Mouse (Mus musculus) C2C12 (cell line): Measurements from ENCODE around the gene Stap2. TPM values are rescaled to one million over a fixed set of nuclear protein-coding genes. Genes with fewer than 3 reads are reported as not detected.

Experiments used
- H3K27me3 ChIP-seq: one replicate; pipeline ENCODE4 v1.6.1; 2011; ENCODE audit not compliant: control insufficient read depth, insufficient read depth, insufficient read length
- H3K36me3 ChIP-seq: one replicate; pipeline ENCODE4 v1.6.1; 2011; ENCODE audit not compliant: control insufficient read depth, insufficient read depth
- H3K4me3 ChIP-seq: one replicate; pipeline ENCODE4 v1.5.1; 2011; ENCODE audit warnings: mild to moderate bottlenecking, control low read depth; ENCODE audit not compliant: poor library complexity, insufficient read depth, severe bottlenecking
- H3K79me2 ChIP-seq: one replicate; pipeline ENCODE4 v1.6.1; 2011; ENCODE audit not compliant: control insufficient read depth, insufficient read depth
- H3K79me3 ChIP-seq: one replicate; pipeline ENCODE4 v1.6.1; 2011; ENCODE audit warnings: low read depth, control low read depth
- H3ac ChIP-seq: one replicate; pipeline ENCODE3; 2011; ENCODE audit warnings: low read depth; ENCODE audit not compliant: control insufficient read depth, insufficient read length
- CEBPB ChIP-seq: IDR thresholded peaks from one replicate; pipeline ENCODE4 v1.6.1; 2011; ENCODE audit warnings: low read depth, mild to moderate bottlenecking, control low read depth, moderate library complexity
- CTCF ChIP-seq: IDR thresholded peaks from one replicate; pipeline ENCODE4 v1.5.1; 2011; ENCODE audit not compliant: control insufficient read depth, insufficient read depth, insufficient read length
- FOSL1 ChIP-seq: IDR thresholded peaks from one replicate; pipeline ENCODE4 v1.8.0; 2011; ENCODE audit warnings: mild to moderate bottlenecking, low read length; ENCODE audit not compliant: poor library complexity, insufficient read depth, severe bottlenecking
- MAX ChIP-seq: IDR thresholded peaks from one replicate; pipeline ENCODE4 v1.6.1; 2011; ENCODE audit warnings: mild to moderate bottlenecking, control low read depth
- MYOD1 ChIP-seq: IDR thresholded peaks from one replicate; pipeline ENCODE4 v1.6.1; 2011; ENCODE audit warnings: low read depth; ENCODE audit not compliant: control insufficient read depth, insufficient read length
- MYOG ChIP-seq: IDR thresholded peaks from one replicate; pipeline ENCODE4 v1.6.1; 2011; ENCODE audit not compliant: control insufficient read depth, insufficient read length; ENCODE audit errors: extremely low read depth
- USF1 ChIP-seq: IDR thresholded peaks from one replicate; pipeline ENCODE4 v1.6.1; 2011; ENCODE audit warnings: low read depth, mild to moderate bottlenecking, control low read depth, moderate library complexity
- polyA plus RNA-seq: library from polyadenylated mRNA; unstranded; fragments of >200 nt; fragmentation: generic; extraction: Trizol; gene quantifications from one replicate; pipeline ENCODE4 v1.2.1, GENCODE M21; 2012; ENCODE audit warnings: missing spikeins

Gene Stap2
- polyA plus RNA-seq, 1 experiment: 0.48 TPM

GRCm38 (mm10) chr17:55958584-55958886 lies 46.8 kb downstream of the Stap2 start:
- Histone ChIP-seq H3K79me3 (peaks cover 11% of the 10 kb centered on the region), H3K79me2 (peaks cover 12% of the 10 kb centered on the region), H3K27me3 (peaks cover 13% of the 10 kb centered on the region), H3ac (peak overlapping the region; percentile 62), H3K36me3 (peaks cover 15% of the 10 kb centered on the region), H3K4me3 (peak overlapping the region; percentile 40)
- TF ChIP-seq MYOD1: no peak
- no peak for TF ChIP-seq FOSL1
- no peak for TF ChIP-seq CEBPB
- no peak for TF ChIP-seq USF1
- TF ChIP-seq CTCF: no peak
- no peak for TF ChIP-seq MYOG
- no peak for TF ChIP-seq MAX

GRCm38 (mm10) chr17:55957726-55958583 lies 47.4 kb downstream of the Stap2 start:
- Histone ChIP-seq H3K27me3 (peaks cover 13% of the 10 kb centered on the region), H3ac (peak overlapping the region; percentile 62), H3K36me3 (peaks cover 15% of the 10 kb centered on the region), H3K79me3 (peaks cover 11% of the 10 kb centered on the region), H3K4me3 (peak overlapping the region; percentile 40), H3K79me2 (peaks cover 12% of the 10 kb centered on the region)
- TF ChIP-seq MYOD1 (no peak), FOSL1 (no peak), USF1 (no peak), MYOG (no peak), CEBPB (no peak), MAX (no peak), CTCF (no peak)

- H3K4me3 ChIP-seq: no peak overlapping the region
- peaks cover 9% of the 10 kb centered on the region for H3K79me3 ChIP-seq
- peaks cover 12% of the 10 kb centered on the region for H3K36me3 ChIP-seq
- H3ac ChIP-seq: peak overlapping the region; percentile 14
- H3K27me3 ChIP-seq: peaks cover 21% of the 10 kb centered on the region
- TF ChIP-seq MYOG (no peak), CTCF (peak; percentile 66), MYOD1 (no peak), FOSL1 (no peak), MAX (no peak), USF1 (no peak), CEBPB (no peak)
- H3K79me2 ChIP-seq: peaks cover 12% of the 10 kb centered on the region
Observed at GRCm38 (mm10) chr17:55957168-55957567, 48.2 kb downstream of the Stap2 start.

GRCm38 (mm10) chr17:55956591-55956990 lies 48.8 kb downstream of the Stap2 start:
- peaks cover 7% of the 10 kb centered on the region for H3K36me3 ChIP-seq
- no peak overlapping the region for H3ac ChIP-seq
- H3K79me2 ChIP-seq: peaks cover 12% of the 10 kb centered on the region
- H3K27me3 ChIP-seq: peaks cover 23% of the 10 kb centered on the region
- TF ChIP-seq MYOG: no peak
- TF ChIP-seq FOSL1: no peak
- TF ChIP-seq CTCF: no peak
- TF ChIP-seq CEBPB: no peak
- no peak for TF ChIP-seq MYOD1
- no peak for TF ChIP-seq USF1
- no peak for TF ChIP-seq MAX
- H3K4me3 ChIP-seq: no peak overlapping the region
- H3K79me3 ChIP-seq: peaks cover 9% of the 10 kb centered on the region

- Histone ChIP-seq H3K36me3 (peaks cover 7% of the 10 kb centered on the region), H3K79me3 (peaks cover 9% of the 10 kb centered on the region), H3K4me3 (no peak overlapping the region), H3ac (no peak overlapping the region), H3K27me3 (peaks cover 25% of the 10 kb centered on the region), H3K79me2 (peaks cover 12% of the 10 kb centered on the region)
- no peak for TF ChIP-seq MAX
Observed at GRCm38 (mm10) chr17:55956129-55956528, 49.3 kb downstream of the Stap2 start.

GRCm38 (mm10) chr17:55954229-55954628 lies 51.2 kb downstream of the Stap2 start:
- Histone ChIP-seq H3K27me3 (peaks cover 34% of the 10 kb centered on the region), H3K4me3 (no peak overlapping the region), H3K36me3 (no peaks in the 10 kb centered on the region), H3K79me3 (no peaks in the 10 kb centered on the region), H3ac (no peak overlapping the region), H3K79me2 (no peaks in the 10 kb centered on the region)
- TF ChIP-seq CEBPB: no peak
- TF ChIP-seq CTCF: no peak
- no peak for TF ChIP-seq FOSL1
- TF ChIP-seq MYOG: no peak
- no peak for TF ChIP-seq MYOD1
- no peak for TF ChIP-seq USF1
- no peak for TF ChIP-seq MAX
